Mouse (Mus musculus) monocyte, adult 5-6 weeks (primary cell): ENCODE data around the gene Cdh4. TPM values are rescaled to one million over a fixed set of nuclear protein-coding genes. Genes with fewer than 3 reads are reported as not detected.

Source experiments
- ATAC-seq: fragments of 153-309, 156-312 bp; replicated peaks from 2 replicates; pipeline ENCODE4 v1.8.0; 2017; ENCODE audit warnings: mild to moderate bottlenecking; ENCODE audit not compliant: low TSS enrichment, insufficient number of reproducible peaks, severe bottlenecking, poor library complexity, low FRiP score
- total RNA-seq: library from RNA; stranded (forward); fragments of 200-1000, 200-491, 200-594 nt; gene quantifications from 3 replicates; pipeline ENCODE4 v1.2.3, GENCODE M21; 2017

Cdh4 gene
- total RNA-seq, 1 experiment from 2014 or later: not detected

GRCm38 (mm10) chr2:179640576-179641301 lies 198.5 kb downstream of the Cdh4 start:
- no peak for ATAC-seq

- ATAC-seq: no peak
Observed at GRCm38 (mm10) chr2:179648573-179649263, 206.5 kb downstream of the Cdh4 start.

GRCm38 (mm10) chr2:179649370-179649769 lies 207.1 kb downstream of the Cdh4 start:
- no peak for ATAC-seq

- ATAC-seq: no peak
Observed at GRCm38 (mm10) chr2:179650168-179650567, 207.9 kb downstream of the Cdh4 start.

- no peak for ATAC-seq
Observed at GRCm38 (mm10) chr2:179655506-179655905, 213.3 kb downstream of the Cdh4 start.

- ATAC-seq: no peak
Observed at GRCm38 (mm10) chr2:179659254-179659653, 217.0 kb downstream of the Cdh4 start.

- no peak for ATAC-seq
Observed at GRCm38 (mm10) chr2:179661998-179662714, 219.9 kb downstream of the Cdh4 start.

GRCm38 (mm10) chr2:179662739-179663138 lies 220.5 kb downstream of the Cdh4 start:
- ATAC-seq: no peak

GRCm38 (mm10) chr2:179663652-179664051 lies 221.4 kb downstream of the Cdh4 start:
- ATAC-seq: no peak

- ATAC-seq: no peak
Observed at GRCm38 (mm10) chr2:179664171-179664608, 222.0 kb downstream of the Cdh4 start.

- ATAC-seq: no peak
Observed at GRCm38 (mm10) chr2:179670689-179671088, 228.5 kb downstream of the Cdh4 start.

- ATAC-seq: no peak
Observed at GRCm38 (mm10) chr2:179679866-179680265, 237.6 kb downstream of the Cdh4 start.

- ATAC-seq: no peak
Observed at GRCm38 (mm10) chr2:179681386-179681785, 239.2 kb downstream of the Cdh4 start.

GRCm38 (mm10) chr2:179687243-179687681 lies 245.0 kb downstream of the Cdh4 start:
- no peak for ATAC-seq

GRCm38 (mm10) chr2:179688976-179689375 lies 246.7 kb downstream of the Cdh4 start:
- ATAC-seq: no peak

GRCm38 (mm10) chr2:179689761-179690160 lies 247.5 kb downstream of the Cdh4 start:
- ATAC-seq: no peak

- no peak for ATAC-seq
Observed at GRCm38 (mm10) chr2:179690571-179690970, 248.3 kb downstream of the Cdh4 start.

- ATAC-seq: no peak
Observed at GRCm38 (mm10) chr2:179694936-179695335, 252.7 kb downstream of the Cdh4 start.

- ATAC-seq: no peak
Observed at GRCm38 (mm10) chr2:179697601-179698000, 255.4 kb downstream of the Cdh4 start.
